Mouse (Mus musculus): ENCODE data around the gene Rab4a.

DNA sequence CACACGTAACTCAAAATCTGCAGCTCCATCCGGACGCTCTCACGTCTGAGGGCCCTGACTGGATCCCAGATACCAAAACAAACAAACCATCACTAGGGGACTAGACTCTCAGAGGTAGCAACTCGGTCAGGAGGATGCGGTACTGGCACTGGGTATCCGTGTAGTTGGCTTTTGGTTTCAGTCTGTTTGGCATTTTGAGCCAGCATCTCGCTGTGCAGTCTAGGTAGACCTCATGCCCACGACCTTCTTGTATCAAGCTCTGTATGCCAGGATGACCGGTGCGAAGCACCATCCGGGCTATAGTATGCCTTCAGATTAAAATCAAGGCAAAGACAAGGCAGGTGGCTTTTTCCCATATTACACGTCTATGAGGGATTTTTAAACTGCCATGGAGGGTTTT, 21.7 kb downstream of the Rab4a start:
- TF ChIP-seq CTCF (IDR thresholded peaks at IDR 0.05; ENCODE audit: borderline replicate concordance, insufficient read depth, low read depth, low read length), result no peak
- no peak for TF ChIP-seq POLR2A (IDR thresholded peaks at IDR 0.05; ENCODE audit: borderline replicate concordance, insufficient read depth, low read length)
